In the genomic region with DNA sequence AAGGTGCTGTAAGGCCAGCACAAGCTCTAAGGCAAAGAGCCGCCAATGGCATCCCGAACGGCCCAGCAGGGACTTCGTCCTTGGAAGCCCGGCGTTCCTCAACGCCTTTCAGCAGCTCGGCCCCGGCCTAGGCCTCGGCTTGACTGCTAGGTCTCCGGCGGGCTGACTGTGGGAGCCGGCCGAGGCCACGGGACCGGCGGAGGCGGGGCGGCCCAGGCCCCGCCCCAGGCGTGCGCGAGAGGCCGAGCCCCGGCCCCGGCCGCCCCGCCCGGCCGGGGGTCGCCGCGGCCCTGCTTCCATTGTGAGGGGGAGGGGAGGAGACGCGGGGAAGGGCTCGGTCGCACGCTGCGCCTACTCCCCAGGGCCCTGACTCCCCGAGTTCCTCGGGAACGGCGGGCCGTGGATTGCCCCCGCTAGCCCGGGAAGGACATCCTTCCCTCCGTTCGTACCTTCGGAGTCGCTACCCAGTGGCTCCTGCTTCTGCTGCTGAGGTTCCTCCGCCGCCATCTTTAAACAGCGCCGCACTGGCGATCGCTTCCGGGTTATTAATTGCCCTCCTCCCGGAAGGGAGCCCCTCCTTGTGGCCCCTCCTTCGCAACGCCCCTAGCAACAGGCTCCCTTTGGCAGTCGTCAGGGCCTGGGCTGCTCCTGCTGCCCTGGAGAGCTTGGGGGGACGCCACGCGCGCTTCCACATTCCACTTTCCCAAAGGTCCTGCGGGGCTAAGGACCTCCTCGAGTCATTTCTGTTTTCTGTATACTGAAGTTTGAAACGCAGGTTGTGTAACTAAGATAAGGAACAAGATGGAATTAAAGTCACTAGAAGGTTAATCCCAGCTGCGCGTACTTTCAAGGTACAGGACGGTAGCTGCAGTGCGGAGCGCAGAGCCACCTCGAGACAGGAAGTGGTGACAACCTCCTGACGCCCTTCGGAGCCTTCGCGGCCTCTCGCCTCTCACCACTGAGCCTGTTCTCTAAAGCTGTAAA, we compare ENCODE assay signal across 8 mouse cellular contexts. TPM values are rescaled to one million over a fixed set of nuclear protein-coding genes. Genes with fewer than 3 reads are reported as not detected.
A peak's percentile ranks its signal among the peaks of the same experiment; 100 is the strongest.
DNase-seq lines count a peak whose midpoint lies in the region; ATAC-seq lines count a peak whose summit lies in the region.

Otub1 (minus strand) TSS at position 564 of the 984 bp plus-strand sequence.

- peak within 1 kb of the TSS; percentile 86 for H3K4me3 ChIP-seq in brown adipose tissue, adult 24 weeks (ENCODE audit: insufficient read depth, low read depth, low read length)
- H3K4me3 ChIP-seq in heart, embryonic 14.5 days (ENCODE audit: control insufficient read depth in 1 of 2, insufficient read depth in 1 of 2, low read depth in 1 of 2, low read length in 2 of 2) = peak within 1 kb of the TSS; percentile 67 to 90
- H3K4me3 ChIP-seq in liver, embryonic 13.5 days (replicated peaks) = peak within 1 kb of the TSS; percentile 94
- H3K4me3 ChIP-seq in stomach, embryonic 16.5 days (replicated peaks; ENCODE audit: low read length) = peak within 1 kb of the TSS; percentile 84

- peak; percentile 94 for ATAC-seq in heart, embryonic 14.5 days (ENCODE audit: insufficient number of reproducible peaks, insufficient read depth, low FRiP score, low read depth)
- ATAC-seq in liver, embryonic 13.5 days (ENCODE audit: low read depth) = peak; percentile 96
- peak; percentile 97 for ATAC-seq in stomach, embryonic 16.5 days (ENCODE audit: insufficient read depth, low FRiP score)

- peak within 1 kb of the TSS; percentile 85 for H3K27ac ChIP-seq in brown adipose tissue, adult 24 weeks (replicated peaks; ENCODE audit: low read depth, low read length)
- H3K27ac ChIP-seq in heart, embryonic 14.5 days (replicated peaks in 1 of 2; ENCODE audit: control insufficient read depth in 1 of 2, insufficient read depth in 1 of 2, low read depth in 2 of 2, low read length in 2 of 2) = peak within 1 kb of the TSS; percentile 95 to 99
- H3K27ac ChIP-seq in liver, embryonic 13.5 days = peak within 1 kb of the TSS; percentile 98
- peak within 1 kb of the TSS; percentile 99 for H3K27ac ChIP-seq in stomach, embryonic 16.5 days (ENCODE audit: low read length)

- H3K36me3 ChIP-seq in heart, embryonic 14.5 days (ENCODE audit: control insufficient read depth, insufficient read depth, low read length) = peaks cover 33% of the 10 kb centered on the region
- H3K36me3 ChIP-seq in liver, embryonic 13.5 days = peaks cover 35% of the 10 kb centered on the region
- peaks cover 4% of the 10 kb centered on the region; the same call in 1 of the 2 replicates for H3K36me3 ChIP-seq in stomach, embryonic 16.5 days (ENCODE audit: control insufficient read depth, insufficient read depth, low read length)

- DNase-seq in CD4-positive, CD25-positive, alpha-beta regulatory T cell, adult 2 months (ENCODE audit: low read depth, low spot score) = peak; percentile 95
- peak; percentile 90 for DNase-seq in fibroblast of lung, adult 2 months (ENCODE audit: low read depth)
- peak; percentile 96 for DNase-seq in kidney, postnatal 14 days
- DNase-seq in liver, embryonic 13.5 days = peak; percentile 94
- DNase-seq in neural tube, embryonic 10.5 days (ENCODE audit: extremely low spot score, low spot score) = peak; percentile 96

- peak within 1 kb of the TSS; percentile 91 for H3K9ac ChIP-seq in heart, embryonic 14.5 days (ENCODE audit: low read length)
- H3K9ac ChIP-seq in liver, embryonic 13.5 days = peak within 1 kb of the TSS; percentile 86
- H3K9ac ChIP-seq in stomach, embryonic 16.5 days (ENCODE audit: low read length) = peak within 1 kb of the TSS; percentile 90

- under 1% methylated on average over 65 of the region's 79 CpGs for WGBS in heart, embryonic 14.5 days
- WGBS in liver, embryonic 13.5 days (ENCODE audit: insufficient replicate concordance) = under 1% methylated on average over 79 of the region's 79 CpGs
- under 1% methylated on average over 71 of the region's 79 CpGs for WGBS in stomach, embryonic 16.5 days

- peak within 1 kb of the TSS; percentile 85 for H3K4me2 ChIP-seq in heart, embryonic 14.5 days (ENCODE audit: low read length)
- peak within 1 kb of the TSS; percentile 85 for H3K4me2 ChIP-seq in liver, embryonic 13.5 days
- H3K4me2 ChIP-seq in stomach, embryonic 16.5 days (ENCODE audit: low read depth, low read length) = peak within 1 kb of the TSS; percentile 92

- peaks cover 4% of the 10 kb centered on the region; the same call in 1 of the 2 replicates for H3K4me1 ChIP-seq in brown adipose tissue, adult 24 weeks (ENCODE audit: control insufficient read depth, insufficient read depth, insufficient read length, low read length)
- peaks cover 10 to 32% of the 10 kb centered on the region in 2 experiments for H3K4me1 ChIP-seq in heart, embryonic 14.5 days (ENCODE audit: control insufficient read depth in 2 of 2, insufficient read depth in 2 of 2, low read length in 2 of 2)
- peaks cover 54% of the 10 kb centered on the region for H3K4me1 ChIP-seq in liver, embryonic 13.5 days (replicated peaks)
- H3K4me1 ChIP-seq in stomach, embryonic 16.5 days (ENCODE audit: control insufficient read depth, insufficient read depth, low read length) = peaks cover 20% of the 10 kb centered on the region

- H3K9me3 ChIP-seq in heart, embryonic 14.5 days (ENCODE audit: control insufficient read depth, low read length) = no peaks in the 10 kb centered on the region
- no peaks in the 10 kb centered on the region for H3K9me3 ChIP-seq in liver, embryonic 13.5 days (replicated peaks)
- H3K9me3 ChIP-seq in stomach, embryonic 16.5 days (replicated peaks; ENCODE audit: control insufficient read depth, low read length) = no peaks in the 10 kb centered on the region

- H3K27me3 ChIP-seq in heart, embryonic 14.5 days (ENCODE audit: control insufficient read depth, insufficient read depth, low read length) = no peaks in the 10 kb centered on the region
- H3K27me3 ChIP-seq in liver, embryonic 13.5 days = no peaks in the 10 kb centered on the region
- no peaks in the 10 kb centered on the region for H3K27me3 ChIP-seq in stomach, embryonic 16.5 days (ENCODE audit: control insufficient read depth, insufficient read depth, low read length)

RNA-seq across cellular contexts. Expression of gene Otub1, which starts in this region (rescaled TPM):
- polyA plus RNA-seq in brown adipose tissue, adult 24 weeks (2012; ENCODE audit: insufficient read depth, insufficient read length, missing spikeins) = 28.7 and 44.7 TPM in 2 replicates
- polyA plus RNA-seq in heart, embryonic 14.5 days (2014; fragmentation: Nextera tagmentation; extraction: Ambion mirVana) = 151 and 153 TPM in 2 replicates
- 68.9 and 69.3 TPM in 2 replicates for polyA plus RNA-seq in liver, embryonic 13.5 days (2015; fragmentation: Nextera tagmentation; extraction: Ambion mirVana)
- polyA plus RNA-seq in stomach, embryonic 16.5 days (2015; fragmentation: Nextera tagmentation; extraction: Ambion mirVana) = 157 and 169 TPM in 2 replicates

Comparison
In these comparisons a context has a peak if more than half of its experiments do, and no peak if none do; other contexts are left out.
1. Peak in every context shown above with its lines: DNase-seq, ATAC-seq, H3K4me3 ChIP-seq and H3K27ac ChIP-seq.